23 mouse cellular contexts compared by ENCODE assay signal in the genomic region with DNA sequence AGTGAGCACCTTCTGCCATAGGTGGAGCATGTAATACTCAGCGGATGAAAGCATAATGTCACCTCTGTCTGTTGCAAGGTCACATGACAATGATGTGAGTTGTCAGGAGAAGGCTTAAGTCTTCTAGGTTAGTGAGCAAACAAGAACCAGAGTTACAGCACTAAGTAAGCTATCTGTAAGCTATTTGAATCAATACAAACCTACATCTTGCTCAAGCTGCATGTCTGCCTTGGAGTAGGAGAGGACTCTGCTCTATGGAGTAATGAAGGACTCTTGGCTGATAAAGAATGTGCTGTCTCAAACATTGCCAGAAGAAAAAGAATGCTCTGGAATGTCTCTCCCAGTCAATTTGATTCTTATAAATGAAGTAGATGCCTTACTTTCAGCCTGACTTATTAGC. TPM values are rescaled to one million over a fixed set of nuclear protein-coding genes. Genes with fewer than 3 reads are reported as not detected.
DNase-seq lines count a peak whose midpoint lies in the region; ATAC-seq and TF ChIP-seq lines count a peak whose summit lies in the region.
"Had no signal": no experiment of that assay in that cellular context is flagged by ENCODE, and none has a peak within 500 bp of the region (broad histone marks: within the 10 kb centered on the region; RNA-seq: fewer than 3 reads in every experiment).

No protein-coding gene starts in this region.

- no peak overlapping the region for H3K9ac ChIP-seq in liver, adult 2 months (ENCODE audit: low read depth, low read length)
- H3K9ac ChIP-seq in liver, embryonic 11.5 days (ENCODE audit: low read depth, low read length), result no peak overlapping the region
- H3K9ac ChIP-seq in intestine, postnatal 0 days (ENCODE audit: low read depth, low read length), result no peak overlapping the region
- H3K9ac ChIP-seq: embryonic facial prominence, embryonic 12.5 days; forebrain, embryonic 13.5 days; forebrain, embryonic 15.5 days; forebrain, postnatal 0 days had no signal

- no peak for ATAC-seq in liver, embryonic 11.5 days (replicated peaks; ENCODE audit: low FRiP score)
- ATAC-seq in intestine, postnatal 0 days, result peak; percentile 78
- ATAC-seq: activated CD4-positive, CD25-positive, alpha-beta regulatory T cell, adult 4 months; CD4-positive, CD25-positive, alpha-beta regulatory T cell, adult 4 months; forebrain, embryonic 13.5 days; forebrain, embryonic 15.5 days; forebrain, postnatal 0 days; Patski had no signal

- peak; percentile 7 for DNase-seq in liver, adult 2 months (ENCODE audit: extremely low read depth, low read depth, low spot score)
- no peak for DNase-seq in liver, embryonic 11.5 days (ENCODE audit: low spot score)
- DNase-seq in thymus, postnatal 10 days (ENCODE audit: low spot score in 2 of 2), result no peak
- DNase-seq in cerebellum, adult 2 months, result no peak
- DNase-seq: adrenal gland, adult 8-10 months; adrenal gland, postnatal 14 days; adrenal gland, postnatal 36 days; B cell, adult 2 months; cerebellum, adult 11-12 months; cerebellum, adult 8-10 months; cerebellum, adult 9-11 months; cerebellum, postnatal 14 days; forebrain, postnatal 0 days had no signal

- H3K4me1 ChIP-seq in liver, adult 2 months (ENCODE audit: control insufficient read depth, insufficient read depth, low read length), result peaks cover 2% of the 10 kb centered on the region; the same call in 1 of the 2 replicates
- no peaks in the 10 kb centered on the region for H3K4me1 ChIP-seq in liver, embryonic 11.5 days (replicated peaks; ENCODE audit: control insufficient read depth, insufficient read depth, low read length)
- no peaks in the 10 kb centered on the region for H3K4me1 ChIP-seq in intestine, postnatal 0 days (replicated peaks; ENCODE audit: control insufficient read depth, insufficient read depth, low read length)
- no peaks in the 10 kb centered on the region for H3K4me1 ChIP-seq in cerebellum, adult 2 months (ENCODE audit: control insufficient read depth, insufficient read depth, low read length)
- H3K4me1 ChIP-seq: embryonic facial prominence, embryonic 10.5 days; embryonic facial prominence, embryonic 12.5 days; forebrain, embryonic 13.5 days; forebrain, embryonic 15.5 days had no signal

- no peak overlapping the region for H3K27ac ChIP-seq in liver, adult 2 months (replicated peaks; ENCODE audit: insufficient read depth, low read depth, low read length)
- no peak overlapping the region for H3K27ac ChIP-seq in liver, embryonic 11.5 days (ENCODE audit: low read depth, low read length)
- H3K27ac ChIP-seq in intestine, postnatal 0 days (ENCODE audit: low read depth, low read length), result peak overlapping the region; percentile 54; the same call in 1 of the 2 replicates
- no peak overlapping the region for H3K27ac ChIP-seq in cerebellum, adult 2 months (ENCODE audit: insufficient read depth, low read length)
- H3K27ac ChIP-seq: embryonic facial prominence, embryonic 10.5 days; embryonic facial prominence, embryonic 12.5 days; forebrain, embryonic 13.5 days; forebrain, embryonic 15.5 days had no signal

- no peak for TF ChIP-seq POLR2A in liver, adult 2 months (IDR thresholded peaks at IDR 0.05; ENCODE audit: extremely low read depth, insufficient read depth, low read length)
- no peak for TF ChIP-seq POLR2A in cerebellum, adult 2 months (IDR thresholded peaks at IDR 0.05; ENCODE audit: borderline replicate concordance, insufficient read depth, low read length)

- H3K4me2 ChIP-seq in liver, embryonic 11.5 days, result no peak overlapping the region
- no peak overlapping the region for H3K4me2 ChIP-seq in intestine, postnatal 0 days (replicated peaks; ENCODE audit: low read depth)
- H3K4me2 ChIP-seq: embryonic facial prominence, embryonic 12.5 days; forebrain, embryonic 13.5 days; forebrain, embryonic 15.5 days had no signal

- no peak overlapping the region for H3K4me3 ChIP-seq in liver, adult 2 months (ENCODE audit: insufficient read depth, low read depth, low read length)
- H3K4me3 ChIP-seq in liver, embryonic 11.5 days (ENCODE audit: low read depth, low read length), result no peak overlapping the region
- no peak overlapping the region for H3K4me3 ChIP-seq in intestine, postnatal 0 days (ENCODE audit: low read depth, low read length)
- no peak overlapping the region for H3K4me3 ChIP-seq in cerebellum, adult 2 months (replicated peaks; ENCODE audit: insufficient read depth, low read depth, low read length)
- H3K4me3 ChIP-seq: embryonic facial prominence, embryonic 10.5 days; embryonic facial prominence, embryonic 12.5 days; forebrain, embryonic 13.5 days; forebrain, embryonic 15.5 days had no signal

- H3K79me2 ChIP-seq in liver, adult 2 months (ENCODE audit: control insufficient read depth, insufficient read depth, low read length), result no peaks in the 10 kb centered on the region

- H3K9me3 ChIP-seq in liver, embryonic 11.5 days (ENCODE audit: control insufficient read depth, low read length), result no peaks in the 10 kb centered on the region
- no peaks in the 10 kb centered on the region for H3K9me3 ChIP-seq in intestine, postnatal 0 days (ENCODE audit: control insufficient read depth)
- H3K9me3 ChIP-seq: embryonic facial prominence, embryonic 10.5 days; embryonic facial prominence, embryonic 12.5 days; forebrain, embryonic 13.5 days; forebrain, embryonic 15.5 days; G1E had no signal

- H3K27me3 ChIP-seq in liver, adult 2 months (ENCODE audit: control insufficient read depth, insufficient read depth, low read length), result no peaks in the 10 kb centered on the region
- H3K27me3 ChIP-seq in liver, embryonic 11.5 days (replicated peaks; ENCODE audit: control insufficient read depth, insufficient read depth, low read length), result no peaks in the 10 kb centered on the region
- H3K27me3 ChIP-seq in intestine, postnatal 0 days (replicated peaks; ENCODE audit: control insufficient read depth, insufficient read depth, low read length), result no peaks in the 10 kb centered on the region
- H3K27me3 ChIP-seq in cerebellum, adult 2 months (ENCODE audit: control insufficient read depth, insufficient read depth, low read length), result no peaks in the 10 kb centered on the region
- H3K27me3 ChIP-seq: CH12.LX; embryonic facial prominence, embryonic 12.5 days; forebrain, embryonic 13.5 days; forebrain, embryonic 15.5 days had no signal

- no peak for TF ChIP-seq CTCF in liver, adult 2 months (IDR thresholded peaks at IDR 0.05; ENCODE audit: low read depth, low read length)
- no peak for TF ChIP-seq CTCF in intestine, postnatal 0 days (IDR thresholded peaks at IDR 0.05; ENCODE audit: low read depth)
- TF ChIP-seq CTCF in cerebellum, adult 2 months (IDR thresholded peaks at IDR 0.05; ENCODE audit: borderline replicate concordance, insufficient read depth, low read depth, low read length), result no peak

- H3K36me3 ChIP-seq in liver, adult 2 months (ENCODE audit: control insufficient read depth, insufficient read depth, low read length), result no peaks in the 10 kb centered on the region
- H3K36me3 ChIP-seq in liver, embryonic 11.5 days (ENCODE audit: control insufficient read depth, insufficient read depth, low read length), result no peaks in the 10 kb centered on the region
- H3K36me3 ChIP-seq in intestine, postnatal 0 days (ENCODE audit: control insufficient read depth, insufficient read depth), result no peaks in the 10 kb centered on the region
- H3K36me3 ChIP-seq: embryonic facial prominence, embryonic 10.5 days; embryonic facial prominence, embryonic 12.5 days; forebrain, embryonic 15.5 days; G1E had no signal

- 75% methylated on average over 1 of the region's 1 CpGs for WGBS in liver, adult 2 months
- 78% methylated on average over 1 of the region's 1 CpGs for WGBS in liver, embryonic 11.5 days
- 69% methylated on average over 1 of the region's 1 CpGs for WGBS in intestine, postnatal 0 days
- WGBS in cerebellum, adult 2 months, result 81% methylated on average over 1 of the region's 1 CpGs

RNA-seq across cellular contexts. Expression of a gene that starts 20.1 kb away (rescaled TPM):
- 139 and 175 TPM in 2 replicates for total RNA-seq in liver, adult 2 months (2014; rRNA removed)
- polyA plus RNA-seq in liver, adult 2 months (2012; rRNA removed), result 101 and 125 TPM in 2 replicates
- 25.7 and 29.5 TPM in 2 replicates for polyA plus RNA-seq in liver, embryonic 11.5 days (2014; fragmentation: Nextera tagmentation; extraction: Ambion mirVana)
- polyA plus RNA-seq in intestine, postnatal 0 days (2015; fragmentation: Nextera tagmentation; extraction: Ambion mirVana), result 247 and 294 TPM in 2 replicates
- 14.8 and 15.7 TPM in 2 replicates for polyA plus RNA-seq in cerebellum, adult 2 months (2012; rRNA removed)
- total RNA-seq: CH12.LX, G1E had no signal
- polyA plus RNA-seq: activated CD4-positive, CD25-positive, alpha-beta regulatory T cell, adult 4 months; CD4-positive, CD25-positive, alpha-beta regulatory T cell, adult 4 months; G1E; Patski had no signal
